Mouse (Mus musculus): ENCODE results near the gene Tenm4. TPM values are rescaled to one million over a fixed set of nuclear protein-coding genes. Genes with fewer than 3 reads are reported as not detected.
A peak's percentile ranks its signal among the peaks of the same experiment; 100 is the strongest.

The Tenm4 gene
- total RNA-seq, 2 experiments from 2014 or later = under 0.01 TPM; not detected in 1

DNA sequence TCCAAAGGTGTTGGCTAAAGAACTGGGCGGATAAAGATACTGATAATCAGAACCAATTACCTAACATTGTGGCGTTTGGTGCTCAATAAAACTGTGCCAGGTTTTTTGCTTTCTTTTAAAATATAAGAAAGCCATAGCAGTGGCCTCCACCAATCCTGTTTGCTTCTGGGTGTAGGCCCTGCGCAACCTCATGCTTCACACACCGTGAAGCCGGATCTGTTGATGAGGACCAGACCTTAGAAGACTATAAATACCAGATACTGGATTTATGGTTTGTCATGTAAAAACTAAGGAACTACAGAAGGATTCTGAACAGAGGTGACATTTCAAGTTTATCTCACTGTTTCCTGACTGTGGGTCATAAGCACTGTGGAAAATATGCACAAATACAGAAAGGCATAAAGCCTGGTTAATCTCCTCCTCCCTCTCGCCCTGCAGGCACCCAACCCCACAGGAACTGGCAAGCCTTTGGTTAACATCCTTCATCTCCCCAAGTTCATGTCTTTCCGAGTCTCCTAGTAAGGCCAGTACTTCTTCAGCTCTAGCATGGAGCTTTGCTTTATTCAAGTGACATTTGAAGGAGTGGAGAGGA is 340.1 kb downstream of the Tenm4 start:
- no peak for ATAC-seq (ENCODE audit: poor library complexity, severe bottlenecking)

DNA sequence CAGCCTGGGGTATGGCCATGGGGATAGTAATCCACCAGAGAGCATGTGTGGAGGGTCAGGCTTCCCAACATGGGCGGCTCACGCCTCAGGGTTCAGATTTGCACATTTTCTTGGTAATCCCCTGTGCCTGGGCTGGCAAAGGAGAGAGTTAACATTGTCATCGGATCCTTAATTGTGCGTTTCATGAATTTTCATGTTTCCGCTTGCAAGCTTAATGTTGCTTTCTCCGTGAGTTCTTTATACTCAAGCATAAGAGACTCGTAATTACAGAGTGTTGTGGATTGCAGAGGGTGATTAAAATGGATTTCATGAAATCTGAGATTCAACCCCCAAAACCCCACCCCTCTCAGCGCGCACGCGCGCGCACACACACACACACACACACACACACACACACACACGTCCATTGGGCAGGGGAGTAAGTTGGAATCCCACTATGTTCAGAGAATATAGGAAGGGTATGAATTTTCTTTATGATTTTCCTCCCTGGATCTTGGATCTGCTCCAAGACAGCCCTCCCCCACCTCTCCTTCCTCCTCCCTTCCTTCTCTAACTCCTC is 341.0 kb downstream of the Tenm4 start:
- ATAC-seq (ENCODE audit: poor library complexity, severe bottlenecking) = no peak

DNA sequence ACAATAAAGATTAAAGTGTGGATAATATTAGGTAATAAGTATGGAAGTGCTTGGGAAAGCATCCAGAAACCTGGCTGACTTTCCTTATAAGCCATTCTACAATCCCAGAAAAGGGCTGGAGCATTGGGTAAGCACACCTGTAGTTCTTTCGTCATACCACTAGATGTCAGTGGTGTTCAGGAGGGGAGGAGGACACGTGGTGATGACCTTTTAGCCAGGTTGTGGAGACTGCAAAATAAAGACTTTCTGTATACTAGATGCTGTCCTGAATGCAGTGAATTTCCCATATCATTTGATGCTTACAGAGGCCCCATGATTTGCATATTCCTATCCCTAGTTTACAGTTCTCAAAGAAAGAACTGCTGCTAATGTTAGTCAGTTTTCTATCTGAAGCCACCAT is 348.2 kb downstream of the Tenm4 start:
- peak; percentile 77 for ATAC-seq (ENCODE audit: poor library complexity, severe bottlenecking)

DNA sequence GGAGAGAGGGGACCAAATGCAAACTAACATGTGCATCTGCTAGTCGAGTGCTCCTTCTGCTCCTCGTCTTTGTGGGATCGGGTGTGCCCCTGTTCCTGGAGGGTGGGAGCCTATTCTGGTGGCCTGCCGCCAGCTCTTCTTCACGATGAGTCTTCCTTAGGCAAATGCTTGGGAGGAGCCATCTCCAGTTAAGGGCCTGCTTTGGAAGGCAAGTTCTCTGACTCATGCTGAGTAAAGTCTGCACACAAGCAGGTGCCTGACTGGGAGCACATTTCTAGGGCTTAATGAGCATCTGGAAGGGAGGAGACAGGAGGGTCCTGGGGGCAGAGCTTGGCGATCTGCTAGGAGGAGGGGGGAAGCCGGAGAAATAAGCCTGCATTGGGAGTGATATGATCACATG is 350.9 kb downstream of the Tenm4 start:
- no peak for ATAC-seq (ENCODE audit: poor library complexity, severe bottlenecking)

DNA sequence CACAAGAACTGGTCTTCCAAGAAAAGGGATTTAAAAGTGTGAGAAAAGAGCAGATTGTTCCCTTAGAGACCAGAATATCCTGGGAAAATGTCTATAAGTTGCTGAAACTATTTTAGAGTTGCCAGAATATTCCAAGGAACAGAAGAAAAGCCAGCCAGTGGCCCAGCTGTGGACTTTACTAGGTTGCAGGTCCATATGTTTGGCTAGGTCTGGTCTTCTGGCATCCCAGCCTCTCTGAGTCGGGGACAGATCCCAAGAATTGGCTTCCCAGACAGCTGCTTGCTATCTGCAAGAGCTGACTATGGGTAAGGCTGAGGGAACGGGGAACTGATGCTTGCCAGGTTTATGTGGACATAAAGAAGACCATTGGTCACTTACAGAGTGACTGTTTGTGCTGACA is 352.6 kb downstream of the Tenm4 start:
- ATAC-seq (ENCODE audit: poor library complexity, severe bottlenecking) = no peak

DNA sequence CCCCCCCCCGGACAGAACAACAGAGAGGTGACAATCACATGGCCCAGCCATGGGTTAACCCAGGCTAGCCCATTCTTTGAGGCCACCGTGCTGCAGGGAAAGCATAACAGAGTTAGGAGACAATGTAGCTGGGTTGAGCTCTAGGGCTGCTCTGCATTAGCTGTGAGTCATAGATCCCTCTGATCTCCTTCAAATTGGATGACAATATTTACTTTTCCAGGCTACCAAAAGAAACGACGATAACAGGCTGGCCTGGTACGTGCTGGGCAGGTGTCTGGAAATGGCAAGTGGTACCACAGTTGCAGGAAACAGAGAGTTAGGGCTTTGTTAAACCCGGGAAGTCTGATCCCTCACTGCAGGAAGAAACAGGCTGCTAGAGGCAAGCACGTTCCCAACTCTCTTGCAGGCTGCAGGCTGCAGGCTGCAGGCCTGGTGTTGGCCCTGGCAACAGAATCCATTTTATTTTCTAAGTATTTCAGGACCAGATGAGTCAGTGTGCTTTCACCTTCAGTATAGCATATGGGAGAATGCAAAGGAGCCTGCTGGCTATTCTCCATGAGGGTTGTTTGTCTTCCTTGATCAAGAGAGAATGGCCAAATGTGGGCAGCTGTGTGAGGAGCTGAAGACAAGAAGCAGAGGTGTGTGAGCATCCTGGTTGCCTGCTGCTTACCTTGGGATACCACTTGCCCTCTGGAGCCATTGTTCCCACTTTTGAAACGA is 353.6 kb downstream of the Tenm4 start:
- no peak for ATAC-seq (ENCODE audit: poor library complexity, severe bottlenecking)

DNA sequence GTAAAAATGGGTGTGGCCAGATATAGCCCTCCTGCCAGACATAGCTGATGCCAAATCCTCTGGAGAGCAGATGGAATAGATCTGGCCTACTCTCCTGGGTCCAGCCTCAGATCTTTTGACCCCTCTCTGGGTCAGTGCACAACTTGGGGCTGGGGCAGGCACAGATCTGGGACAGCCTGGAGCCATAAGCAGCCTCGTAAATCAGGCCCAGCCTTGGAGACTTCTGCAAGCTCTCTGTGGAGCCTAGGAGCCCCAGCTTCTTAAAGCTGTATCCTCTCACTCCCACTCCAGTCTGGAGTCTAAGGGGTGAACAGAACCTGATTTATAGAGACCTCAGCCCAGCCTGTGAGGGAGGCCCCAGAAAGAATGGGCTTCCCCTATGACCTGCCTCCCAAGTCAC is 354.3 kb downstream of the Tenm4 start:
- no peak for ATAC-seq (ENCODE audit: poor library complexity, severe bottlenecking)

DNA sequence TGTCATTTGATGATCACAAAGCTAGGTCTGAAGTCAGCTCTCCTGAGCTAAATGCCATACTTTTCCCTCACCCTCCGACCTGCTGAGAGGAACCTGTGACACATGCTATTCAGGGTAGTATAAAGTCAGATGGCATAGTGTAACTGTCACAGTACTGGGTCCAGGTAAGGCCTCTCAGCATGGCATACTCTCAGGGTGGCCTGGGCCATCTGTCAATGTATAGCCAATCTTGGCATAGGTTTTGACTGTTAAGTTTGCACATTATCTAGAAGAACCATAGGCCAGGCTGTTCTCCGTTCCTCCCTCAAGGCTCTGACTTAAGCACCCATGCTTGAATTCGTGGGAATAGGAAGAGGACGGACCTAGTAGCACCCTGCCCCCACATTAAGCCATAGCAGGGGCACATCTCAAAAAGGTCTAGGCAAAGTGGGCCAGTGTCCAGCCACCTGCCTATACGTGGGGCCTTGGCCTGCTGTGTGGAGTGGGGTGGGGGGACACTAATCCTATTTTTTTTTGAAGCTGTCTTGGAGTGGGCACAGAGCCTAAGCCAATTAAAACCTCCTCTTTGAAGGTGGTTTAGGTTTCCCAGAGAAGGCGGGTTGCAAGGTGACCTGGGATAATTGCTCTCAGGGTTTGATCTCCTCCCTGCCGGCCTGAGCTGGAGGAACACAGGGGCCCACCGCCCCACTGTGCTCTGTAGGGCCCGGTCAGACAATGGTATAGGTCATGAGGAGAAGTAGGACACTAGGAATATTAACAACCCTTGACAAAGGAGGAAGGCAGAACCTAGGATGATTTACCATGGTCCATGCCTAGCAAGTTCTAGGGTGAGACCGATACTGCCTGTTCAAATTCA is 359.8 kb downstream of the Tenm4 start:
- ATAC-seq (ENCODE audit: poor library complexity, severe bottlenecking) = no peak

DNA sequence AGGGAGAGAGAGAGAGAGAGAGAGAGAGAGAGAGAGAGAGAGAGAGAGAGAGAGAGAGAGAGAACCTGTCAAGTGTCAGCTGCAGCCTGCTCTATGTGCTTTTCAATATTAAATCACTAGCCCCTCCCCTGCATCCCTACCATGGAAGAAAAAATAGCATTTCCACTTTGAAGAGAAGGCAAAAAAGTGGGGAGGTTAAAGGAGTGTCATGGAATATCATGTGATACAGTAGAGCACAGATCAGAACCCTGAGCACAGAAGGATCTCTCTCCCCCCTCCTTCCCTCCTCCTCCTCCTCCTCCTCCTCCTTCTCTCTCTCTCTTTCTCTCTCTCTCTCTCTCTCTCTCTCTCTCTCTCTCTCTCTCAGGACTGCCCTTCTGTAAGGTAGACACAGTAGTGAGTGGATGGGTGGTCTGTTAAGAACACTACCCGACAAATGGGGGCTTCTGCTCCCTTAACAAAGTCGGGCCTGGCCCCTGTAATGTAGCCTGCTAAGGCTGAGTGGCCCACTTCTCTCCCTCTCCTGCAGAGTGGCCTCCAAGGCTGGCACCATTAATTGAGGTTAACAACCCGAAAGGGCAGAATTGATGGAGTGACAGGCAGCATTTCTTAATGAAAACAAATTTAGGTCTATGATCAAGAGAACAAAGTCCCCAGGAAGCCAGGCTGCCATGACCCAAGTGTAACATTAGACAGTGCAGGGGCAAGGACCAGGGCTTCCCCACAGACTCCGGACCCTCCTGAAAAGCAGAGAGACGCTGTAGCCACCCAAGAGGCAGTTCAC is 361.1 kb downstream of the Tenm4 start:
- no peak for ATAC-seq (ENCODE audit: poor library complexity, severe bottlenecking)

DNA sequence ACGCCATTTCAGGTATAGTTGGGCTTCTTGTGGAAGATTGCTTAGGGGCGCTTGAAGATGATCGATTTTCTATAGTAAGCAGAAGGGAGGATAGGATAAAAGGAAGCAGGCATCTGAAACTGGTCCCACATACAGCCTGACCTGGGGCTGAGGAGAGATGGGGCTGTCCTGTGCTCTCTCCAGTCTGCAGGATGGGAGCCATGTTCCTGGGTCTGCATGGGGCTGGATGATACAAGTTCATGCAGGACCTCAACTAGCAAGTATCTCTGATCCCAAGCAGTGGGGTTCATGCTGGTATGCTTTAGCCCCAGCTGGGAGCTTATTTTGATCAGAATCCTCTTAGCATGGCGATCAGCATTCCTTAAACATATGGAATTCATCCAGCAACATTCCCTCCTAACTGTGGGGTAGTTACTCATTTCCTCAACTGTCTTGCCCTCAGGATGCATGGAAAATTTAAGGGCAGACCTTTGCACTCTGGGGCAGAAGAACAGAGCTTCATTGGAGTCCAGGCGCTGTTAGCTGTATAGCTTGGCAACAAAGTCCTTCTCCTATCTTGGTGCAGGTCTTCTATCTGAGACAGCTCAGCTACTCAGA is 361.9 kb downstream of the Tenm4 start:
- ATAC-seq (ENCODE audit: poor library complexity, severe bottlenecking) = no peak

DNA sequence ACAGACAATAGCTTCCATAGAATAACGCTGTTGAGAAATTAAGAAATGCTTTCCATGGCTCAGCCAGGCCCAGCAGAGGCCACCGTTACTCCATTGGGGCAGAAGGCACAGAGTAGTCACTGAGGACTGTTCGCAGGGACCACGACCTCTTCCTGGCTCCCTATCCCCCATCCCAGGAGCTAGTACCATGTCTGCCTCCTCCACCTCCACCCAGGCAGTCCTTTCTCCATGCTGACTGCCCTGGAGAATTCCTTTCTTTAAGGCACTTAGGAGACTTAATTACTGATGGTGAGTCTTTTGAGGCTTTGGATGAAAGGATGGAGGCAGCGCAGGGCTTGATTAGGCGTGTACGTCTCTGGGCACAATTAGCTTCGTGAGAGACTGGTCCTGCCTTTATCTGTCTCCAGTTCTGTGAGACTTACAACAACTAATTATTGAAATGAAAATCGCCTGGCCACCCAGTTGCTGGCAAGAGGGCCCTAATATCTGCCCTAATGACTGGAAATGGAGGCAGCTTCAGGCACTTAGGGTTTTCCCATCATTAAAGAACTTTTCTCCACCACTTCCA is 365.4 kb downstream of the Tenm4 start:
- no peak for ATAC-seq (ENCODE audit: poor library complexity, severe bottlenecking)

DNA sequence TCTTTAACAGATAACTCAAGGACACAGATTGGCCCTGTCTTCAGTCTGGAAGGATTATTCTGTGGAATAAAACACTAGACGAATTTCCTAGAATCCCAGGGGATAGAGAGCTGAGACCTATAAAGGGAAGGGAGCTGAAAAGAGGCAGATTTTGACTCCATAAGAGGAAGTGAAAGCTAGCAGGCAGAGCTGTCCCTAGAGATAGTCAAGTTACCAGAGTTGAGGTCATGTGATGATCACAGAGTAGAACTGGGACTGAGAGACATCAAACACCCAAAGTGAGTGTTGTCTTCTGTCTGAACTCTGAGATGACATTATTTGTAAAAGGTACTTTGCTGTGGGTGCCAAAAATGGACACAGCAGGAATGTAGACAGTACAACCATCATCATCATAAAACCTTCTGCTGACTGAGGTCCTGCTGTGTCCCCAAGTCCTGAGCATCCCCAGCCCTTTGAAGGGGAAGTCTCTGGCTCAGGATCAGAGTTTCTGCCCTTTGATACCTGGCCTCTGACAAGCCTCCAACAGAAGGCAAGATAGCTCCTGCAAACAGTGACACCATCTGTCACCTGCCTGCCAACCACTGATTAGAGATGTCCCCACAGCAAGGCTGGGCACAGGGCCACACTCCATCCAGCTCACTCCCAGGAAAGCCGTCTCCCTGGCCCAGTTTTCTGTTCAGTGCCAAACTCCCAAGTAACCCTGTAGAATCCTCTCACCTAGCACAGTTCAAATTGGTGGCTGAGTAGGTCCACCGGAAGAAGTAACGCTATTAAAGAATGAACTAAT is 368.4 kb downstream of the Tenm4 start:
- ATAC-seq (ENCODE audit: poor library complexity, severe bottlenecking) = 0 out of 2 replicates have a peak, but pooled peaks have one; percentile 15

DNA sequence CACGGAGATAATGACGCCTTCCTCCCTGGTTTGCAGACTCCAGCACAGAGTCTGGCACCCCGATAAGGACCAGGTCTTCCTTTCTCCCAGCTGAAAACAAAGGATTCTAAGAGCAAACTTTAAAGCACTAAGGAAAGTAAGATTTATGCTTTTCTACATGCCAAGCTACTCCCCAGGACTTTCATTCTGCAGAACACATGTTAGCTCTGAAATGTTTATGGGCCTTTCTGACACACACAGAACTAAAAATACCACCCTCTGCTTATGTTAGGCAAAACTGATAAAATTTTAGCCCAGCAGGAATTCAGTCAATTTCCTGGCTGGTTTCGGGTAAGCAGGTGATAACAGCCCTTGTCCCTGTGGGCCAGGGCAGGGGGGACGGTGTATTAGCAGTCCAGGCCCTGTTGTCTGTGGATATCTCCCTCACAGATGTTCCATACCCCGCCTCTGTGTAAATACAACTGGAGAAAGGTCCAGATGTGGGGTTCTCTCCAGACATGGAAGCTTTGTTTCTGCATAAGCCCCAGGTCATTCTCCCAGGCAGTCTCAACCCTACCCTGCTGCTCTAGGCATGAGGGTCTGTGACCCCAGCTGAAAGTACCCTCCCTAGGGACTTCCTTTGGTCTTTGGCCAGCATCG is 369.5 kb downstream of the Tenm4 start:
- no peak for ATAC-seq (ENCODE audit: poor library complexity, severe bottlenecking)

DNA sequence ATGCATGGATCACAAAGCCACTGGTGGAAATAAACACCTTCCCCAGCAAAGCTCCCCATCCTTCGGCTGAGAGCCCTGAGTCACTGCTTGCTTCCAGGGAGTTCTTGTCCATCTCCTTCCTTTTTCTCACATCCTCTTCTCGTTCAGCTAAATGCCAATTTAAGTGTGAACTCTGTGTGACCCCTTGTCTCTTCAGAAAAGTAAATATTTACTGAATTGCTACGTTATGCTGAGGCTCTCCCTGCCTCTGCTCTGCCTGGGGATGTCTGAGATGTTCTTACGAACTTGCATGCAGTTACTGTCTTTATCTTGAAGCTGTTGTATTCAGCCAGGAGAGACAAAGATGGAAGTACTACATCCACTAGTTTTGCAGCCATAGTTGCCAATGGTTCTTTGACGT is 374.9 kb downstream of the Tenm4 start:
- no peak for ATAC-seq (ENCODE audit: poor library complexity, severe bottlenecking)

DNA sequence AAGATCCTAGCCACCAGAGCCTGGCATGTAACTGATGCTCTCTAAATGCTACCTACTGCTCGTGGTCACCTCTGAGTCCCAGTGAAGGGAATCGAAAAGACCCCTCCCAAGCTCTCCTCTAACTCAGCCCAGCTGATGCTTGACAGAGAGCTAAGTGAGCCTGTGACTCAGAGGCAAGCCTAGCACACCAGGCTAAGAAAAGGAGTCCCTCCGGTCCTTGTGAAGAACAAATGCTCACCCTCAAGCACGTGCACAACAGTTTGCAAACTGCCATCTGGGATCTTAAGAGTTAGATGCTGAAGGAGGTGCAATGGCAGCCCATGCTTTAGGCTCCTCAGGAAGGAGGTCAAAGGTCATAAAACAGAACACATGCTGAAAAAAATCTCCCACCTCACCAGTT is 380.8 kb downstream of the Tenm4 start:
- no peak for ATAC-seq (ENCODE audit: poor library complexity, severe bottlenecking)

DNA sequence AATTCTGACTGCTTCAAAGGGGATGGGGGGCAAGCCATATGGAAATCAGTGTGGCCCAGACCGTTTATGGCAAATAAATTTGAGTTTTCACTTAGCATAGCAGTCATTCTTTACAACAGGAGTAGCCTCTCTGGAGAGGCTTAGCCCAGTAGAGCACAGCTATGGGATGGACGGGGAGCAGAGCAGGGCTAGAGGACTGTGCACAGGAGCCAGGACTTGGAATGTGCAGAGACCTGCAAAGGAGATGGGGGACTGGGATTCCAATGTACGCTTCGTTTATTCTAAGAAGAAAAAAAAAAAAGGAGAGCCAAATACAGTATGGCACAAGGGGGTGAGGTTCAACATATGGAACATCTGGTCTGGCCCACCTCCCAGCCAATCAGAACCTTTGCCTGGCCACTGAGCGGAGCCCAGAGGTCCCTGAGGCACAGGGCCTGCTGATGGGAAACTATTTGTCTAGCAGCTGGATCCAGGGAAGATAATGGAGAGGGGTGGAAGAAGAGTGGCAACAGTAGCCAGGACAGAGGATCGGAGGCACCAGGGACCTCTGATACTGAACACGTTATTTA is 381.3 kb downstream of the Tenm4 start:
- ATAC-seq (ENCODE audit: poor library complexity, severe bottlenecking) = no peak

DNA sequence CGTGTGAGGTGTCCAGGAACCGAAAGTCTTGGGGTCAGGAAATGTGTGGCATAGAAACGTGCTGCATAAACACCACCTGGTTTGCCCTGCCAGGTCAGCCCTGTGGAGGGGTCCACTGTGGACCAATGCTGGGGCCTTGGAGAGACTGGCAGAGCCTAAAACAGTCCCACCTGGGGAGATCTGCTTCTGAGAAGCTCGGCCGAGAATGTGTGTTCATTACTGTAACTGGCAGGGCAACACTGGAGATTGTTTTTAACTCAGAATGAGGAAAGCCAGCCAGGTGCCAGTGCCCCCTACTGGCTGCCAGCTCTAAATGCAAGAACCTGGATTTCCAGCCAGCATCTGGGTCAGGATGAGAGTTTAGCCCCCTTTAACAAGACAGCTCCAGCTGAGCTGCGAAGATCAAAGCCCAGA is 383.2 kb downstream of the Tenm4 start:
- ATAC-seq (ENCODE audit: poor library complexity, severe bottlenecking) = no peak

DNA sequence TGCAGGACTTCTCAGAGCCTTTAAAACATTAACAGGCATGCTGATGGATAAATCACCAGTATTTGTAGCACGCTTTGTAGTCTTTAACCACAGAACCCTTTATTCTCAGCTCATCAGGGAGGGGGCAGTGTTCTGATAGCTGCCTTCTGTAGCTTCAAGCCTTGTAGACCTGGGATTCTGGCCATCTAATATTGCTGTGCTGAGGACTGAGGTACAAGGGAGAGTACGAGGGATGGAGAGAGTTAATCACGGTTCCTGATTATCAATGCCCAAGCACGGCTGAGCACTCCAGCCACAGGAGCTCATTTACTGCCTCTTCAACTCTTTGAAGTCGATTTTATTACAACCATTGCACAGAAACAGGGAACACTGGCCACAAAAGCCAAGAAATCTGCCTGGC is 384.2 kb downstream of the Tenm4 start:
- no peak for ATAC-seq (ENCODE audit: poor library complexity, severe bottlenecking)

Data from megakaryocyte, adult 5-6 weeks (primary cell).